Mouse (Mus musculus): ENCODE measurements at regions not wholly inside any gene's neighbourhood (a gene's known extent, or its start where the extent isn't known, plus 50 kb on each side); places are given as distances from the start of the nearest gene placed in this dataset.

DNA sequence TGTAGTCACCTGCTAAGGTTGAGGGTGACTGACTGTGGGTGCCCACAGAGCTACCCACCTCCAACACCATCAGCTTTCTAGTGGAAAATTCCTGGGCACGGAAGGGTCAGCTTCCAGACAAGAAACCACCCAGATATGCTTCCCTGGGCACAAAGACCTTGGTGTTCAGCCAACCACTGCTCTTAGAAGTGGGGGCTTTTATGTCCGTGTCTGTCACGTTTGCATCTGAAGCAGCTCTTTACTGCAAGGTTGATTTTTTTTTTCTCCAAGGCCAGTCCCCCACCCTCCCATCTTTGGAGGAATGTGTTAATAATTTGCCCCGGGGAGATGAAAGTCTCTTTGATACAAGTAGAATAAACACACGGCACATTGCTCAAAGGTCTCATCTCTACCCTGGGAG is 98.6 kb upstream of the Ankrd55 start:
- Histone ChIP-seq H3K27ac (ENCODE audit: insufficient read depth, low read length) (no peak overlapping the region), H3K4me3 (ENCODE audit: insufficient read depth, low read length) (no peak overlapping the region), H3K4me1 (ENCODE audit: control insufficient read depth, insufficient read depth, low read length) (no peaks in the 10 kb centered on the region)
- TF ChIP-seq CTCF (IDR thresholded peaks at IDR 0.05; ENCODE audit: borderline replicate concordance, insufficient read depth, low read length) (no peak), POLR2A (IDR thresholded peaks at IDR 0.05; ENCODE audit: low read depth, low read length) (no peak)

DNA sequence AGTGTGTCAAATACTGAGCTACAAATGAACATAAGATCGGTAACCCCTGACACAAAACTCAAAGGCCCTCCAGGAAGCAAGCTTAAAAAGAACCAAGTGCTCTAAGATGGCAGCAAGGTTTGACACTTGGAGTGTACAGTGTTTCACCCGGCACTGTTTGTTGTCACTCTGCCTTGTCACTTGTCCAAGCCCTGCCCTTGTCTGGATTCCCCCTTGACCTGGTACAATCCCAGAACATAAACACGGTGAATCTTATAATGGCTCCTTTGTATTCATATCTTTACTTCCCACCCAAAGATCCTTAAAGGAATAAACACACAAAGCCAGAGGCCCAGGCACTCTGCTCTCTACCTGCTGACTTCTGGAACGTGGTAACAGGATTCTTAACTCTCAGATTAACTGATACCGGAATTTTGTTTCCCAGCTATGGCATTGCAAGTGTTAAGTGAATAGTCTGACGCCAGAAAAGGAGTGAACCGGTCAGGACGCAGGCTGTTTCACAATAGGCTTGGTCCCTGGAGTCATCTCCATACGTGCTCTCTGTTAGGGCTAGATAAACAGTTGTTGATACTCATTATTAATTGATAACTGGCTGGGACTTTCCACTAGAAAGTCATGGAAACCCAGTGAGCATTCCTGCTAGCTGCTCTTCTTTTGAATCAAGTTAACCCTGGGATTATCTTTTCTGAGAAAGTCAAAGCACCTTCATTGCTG is 95.9 kb upstream of the Ankrd55 start:
- H3K4me1 ChIP-seq (ENCODE audit: control insufficient read depth, insufficient read depth, low read length): no peaks in the 10 kb centered on the region
- H3K4me3 ChIP-seq (ENCODE audit: insufficient read depth, low read length): no peak overlapping the region
- no peak overlapping the region for H3K27ac ChIP-seq (ENCODE audit: insufficient read depth, low read length)
- TF ChIP-seq POLR2A (IDR thresholded peaks at IDR 0.05; ENCODE audit: low read depth, low read length): no peak
- no peak for TF ChIP-seq CTCF (IDR thresholded peaks at IDR 0.05; ENCODE audit: borderline replicate concordance, insufficient read depth, low read length)

DNA sequence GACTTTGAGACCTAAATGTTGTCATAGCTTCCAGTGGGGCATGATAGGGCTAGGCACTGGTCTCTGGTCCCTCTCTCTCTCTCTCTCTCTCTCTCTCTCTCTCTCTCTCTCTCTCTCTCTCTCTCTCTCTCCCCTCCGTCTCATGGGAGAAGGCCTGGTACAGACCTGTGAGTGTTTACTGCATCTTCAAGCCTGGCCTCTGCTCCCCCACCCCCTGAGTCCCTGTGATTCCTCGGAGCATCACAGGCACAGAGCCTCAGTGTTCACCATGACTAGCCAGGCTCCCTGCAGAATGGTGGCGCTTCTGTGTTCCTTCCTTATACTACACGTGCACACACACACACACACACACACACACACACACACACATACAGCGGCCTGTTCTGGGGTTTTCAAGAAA is 94.6 kb upstream of the Ankrd55 start:
- TF ChIP-seq CTCF (IDR thresholded peaks at IDR 0.05; ENCODE audit: borderline replicate concordance, insufficient read depth, low read length): no peak
- TF ChIP-seq POLR2A (IDR thresholded peaks at IDR 0.05; ENCODE audit: low read depth, low read length): no peak
- Histone ChIP-seq H3K27ac (ENCODE audit: insufficient read depth, low read length) (no peak overlapping the region), H3K4me3 (ENCODE audit: insufficient read depth, low read length) (no peak overlapping the region), H3K4me1 (ENCODE audit: control insufficient read depth, insufficient read depth, low read length) (peaks cover 2% of the 10 kb centered on the region; the same call in 1 of the 2 replicates)

DNA sequence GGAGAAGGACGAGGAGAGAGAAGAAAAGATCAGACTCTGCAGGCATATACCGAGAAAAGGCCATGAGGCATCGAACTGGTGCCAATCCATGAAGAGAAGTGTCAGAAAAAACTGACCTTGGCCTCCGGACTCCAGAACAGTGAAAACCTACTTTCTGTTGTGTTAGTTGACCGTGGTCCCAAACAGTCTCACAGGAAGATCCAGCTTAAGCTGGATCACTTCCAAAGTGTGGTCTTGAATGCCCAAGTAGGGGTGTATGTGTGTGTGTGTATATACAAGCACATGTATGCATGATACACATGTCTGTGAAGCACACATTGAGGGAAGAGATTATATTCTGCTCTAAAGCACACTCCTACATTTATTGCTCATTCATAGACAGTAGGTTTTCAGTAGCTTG is 93.3 kb upstream of the Ankrd55 start:
- peaks cover 2% of the 10 kb centered on the region; the same call in 1 of the 2 replicates for H3K4me1 ChIP-seq (ENCODE audit: control insufficient read depth, insufficient read depth, low read length)
- H3K27ac ChIP-seq (ENCODE audit: insufficient read depth, low read length): no peak overlapping the region
- TF ChIP-seq CTCF (IDR thresholded peaks at IDR 0.05; ENCODE audit: borderline replicate concordance, insufficient read depth, low read length) (no peak), POLR2A (IDR thresholded peaks at IDR 0.05; ENCODE audit: low read depth, low read length) (no peak)
- H3K4me3 ChIP-seq (ENCODE audit: insufficient read depth, low read length): no peak overlapping the region

DNA sequence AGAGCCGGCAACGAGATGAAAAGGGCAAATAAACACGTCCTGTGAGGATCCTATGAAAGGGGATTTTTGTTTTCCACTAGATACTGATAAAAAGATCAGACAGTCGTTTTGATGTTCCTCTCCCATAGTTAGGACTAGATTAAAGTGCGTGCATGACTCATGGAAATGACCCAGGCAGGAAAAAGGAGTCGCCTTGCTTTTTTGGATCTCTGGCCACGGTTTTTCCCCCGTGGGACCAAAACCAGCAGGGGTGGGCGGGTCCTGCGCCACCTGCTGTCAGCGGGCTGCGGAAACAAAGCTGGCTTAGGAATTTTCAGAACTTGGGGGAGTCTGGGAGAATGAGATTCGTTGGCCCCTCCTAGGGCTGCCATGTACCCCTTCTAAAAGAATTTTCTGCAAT is 91.5 kb upstream of the Ankrd55 start:
- no peak overlapping the region for H3K27ac ChIP-seq (ENCODE audit: insufficient read depth, low read length)
- peaks cover 2% of the 10 kb centered on the region; the same call in 1 of the 2 replicates for H3K4me1 ChIP-seq (ENCODE audit: control insufficient read depth, insufficient read depth, low read length)
- TF ChIP-seq POLR2A (IDR thresholded peaks at IDR 0.05; ENCODE audit: low read depth, low read length): no peak
- TF ChIP-seq CTCF (IDR thresholded peaks at IDR 0.05; ENCODE audit: borderline replicate concordance, insufficient read depth, low read length): peak; percentile 43
- no peak overlapping the region for H3K4me3 ChIP-seq (ENCODE audit: insufficient read depth, low read length)

DNA sequence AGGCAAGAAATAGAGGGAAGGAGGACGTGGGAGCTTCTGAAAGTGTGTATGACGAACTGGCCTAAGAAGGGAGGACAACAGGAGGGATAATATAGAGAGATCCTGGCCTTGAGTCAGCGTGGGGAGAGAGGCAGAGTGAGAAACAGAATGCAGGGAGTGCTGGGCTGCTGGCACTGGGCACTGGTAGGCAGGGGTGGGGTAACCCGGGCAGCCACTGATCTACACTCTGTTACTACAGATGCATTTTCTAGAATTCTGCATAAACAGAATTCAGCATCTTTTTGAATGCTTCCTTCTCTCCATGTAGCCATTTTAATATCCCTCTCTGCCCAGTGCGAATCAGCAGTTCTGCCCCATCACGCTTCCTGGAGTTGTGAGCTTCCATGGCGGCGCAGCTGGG is 84.5 kb upstream of the Ankrd55 start:
- Histone ChIP-seq H3K4me1 (ENCODE audit: control insufficient read depth, insufficient read depth, low read length) (no peaks in the 10 kb centered on the region; the same call in 1 of the 2 replicates), H3K27ac (ENCODE audit: insufficient read depth, low read length) (no peak overlapping the region), H3K4me3 (ENCODE audit: insufficient read depth, low read length) (no peak overlapping the region)
- TF ChIP-seq CTCF (IDR thresholded peaks at IDR 0.05; ENCODE audit: borderline replicate concordance, insufficient read depth, low read length): no peak
- no peak for TF ChIP-seq POLR2A (IDR thresholded peaks at IDR 0.05; ENCODE audit: low read depth, low read length)

DNA sequence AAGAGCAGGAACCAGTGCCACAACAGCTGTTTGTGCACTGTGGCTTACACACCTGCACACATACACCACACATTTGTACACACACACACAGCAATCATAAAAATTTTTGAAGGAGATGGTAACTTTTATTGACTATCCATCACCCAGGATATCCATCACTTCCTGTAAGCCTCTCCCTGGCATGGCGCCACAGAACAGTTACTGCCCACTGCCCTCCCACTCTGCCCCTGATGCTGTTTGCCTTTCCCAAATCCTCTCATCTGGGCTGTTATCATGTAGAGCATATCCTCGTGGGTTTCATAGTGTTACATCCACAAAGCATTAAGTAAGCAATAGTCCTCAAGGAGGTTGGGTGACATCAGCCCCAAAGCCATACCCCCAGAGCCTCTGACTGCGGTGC is 84.0 kb upstream of the Ankrd55 start:
- Histone ChIP-seq H3K4me3 (ENCODE audit: insufficient read depth, low read length) (no peak overlapping the region), H3K27ac (ENCODE audit: insufficient read depth, low read length) (no peak overlapping the region), H3K4me1 (ENCODE audit: control insufficient read depth, insufficient read depth, low read length) (no peaks in the 10 kb centered on the region)
- TF ChIP-seq POLR2A (IDR thresholded peaks at IDR 0.05; ENCODE audit: low read depth, low read length) (no peak), CTCF (IDR thresholded peaks at IDR 0.05; ENCODE audit: borderline replicate concordance, insufficient read depth, low read length) (no peak)

DNA sequence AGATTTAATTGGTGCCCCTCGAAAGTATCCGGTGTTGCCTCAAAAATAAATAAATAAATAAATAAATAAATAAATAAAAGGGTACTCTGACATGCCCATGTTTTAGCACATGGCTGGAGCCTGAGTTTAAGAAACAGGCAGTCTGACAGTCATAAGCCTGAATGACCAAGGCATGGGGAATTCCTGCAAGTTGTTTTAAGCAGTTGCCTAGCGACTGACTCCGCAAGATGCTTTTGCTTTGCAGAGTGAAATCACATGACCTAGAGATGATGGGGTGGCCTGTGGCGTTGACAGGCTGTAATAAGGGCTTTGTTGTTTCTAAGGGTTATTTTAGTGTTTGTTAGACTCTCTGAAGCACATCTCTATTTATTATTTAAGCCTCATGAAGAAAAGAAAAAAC is 83.4 kb upstream of the Ankrd55 start:
- Histone ChIP-seq H3K4me1 (ENCODE audit: control insufficient read depth, insufficient read depth, low read length) (no peaks in the 10 kb centered on the region), H3K4me3 (ENCODE audit: insufficient read depth, low read length) (no peak overlapping the region), H3K27ac (ENCODE audit: insufficient read depth, low read length) (no peak overlapping the region)
- TF ChIP-seq CTCF (IDR thresholded peaks at IDR 0.05; ENCODE audit: borderline replicate concordance, insufficient read depth, low read length): no peak
- no peak for TF ChIP-seq POLR2A (IDR thresholded peaks at IDR 0.05; ENCODE audit: low read depth, low read length)

DNA sequence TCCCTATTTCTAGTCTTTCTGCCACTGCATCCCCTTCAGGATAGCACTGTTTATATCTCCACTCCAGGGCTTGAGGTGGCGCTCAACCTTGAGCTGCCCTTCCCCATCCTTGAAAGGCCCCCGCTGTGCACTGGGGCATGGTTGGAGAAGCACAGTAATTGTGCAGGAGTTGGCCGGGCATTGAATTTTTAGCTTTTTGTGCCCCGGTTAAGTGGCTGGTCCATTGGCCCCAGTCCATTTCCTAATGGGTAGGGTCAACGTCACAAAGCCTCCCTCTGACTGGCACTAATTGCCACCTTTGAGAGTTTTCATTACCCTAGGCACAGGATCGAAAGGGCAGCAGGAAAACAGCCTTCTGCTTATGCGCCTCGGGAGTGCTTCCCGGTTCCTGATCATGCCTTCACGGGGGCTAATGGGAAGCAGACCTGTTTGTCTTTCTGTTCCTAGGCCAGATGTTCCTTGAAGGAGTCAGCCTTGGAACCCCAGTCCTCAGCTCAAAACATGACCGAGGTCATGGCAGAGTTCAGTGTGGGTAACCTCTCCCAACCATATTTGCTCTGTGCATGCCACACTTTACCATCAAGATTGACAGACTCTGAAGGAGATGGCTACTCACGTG is 80.5 kb upstream of the Ankrd55 start:
- H3K27ac ChIP-seq (ENCODE audit: insufficient read depth, low read length): no peak overlapping the region
- H3K4me3 ChIP-seq (ENCODE audit: insufficient read depth, low read length): no peak overlapping the region
- H3K4me1 ChIP-seq (ENCODE audit: control insufficient read depth, insufficient read depth, low read length): no peaks in the 10 kb centered on the region
- no peak for TF ChIP-seq POLR2A (IDR thresholded peaks at IDR 0.05; ENCODE audit: low read depth, low read length)
- no peak for TF ChIP-seq CTCF (IDR thresholded peaks at IDR 0.05; ENCODE audit: borderline replicate concordance, insufficient read depth, low read length)

DNA sequence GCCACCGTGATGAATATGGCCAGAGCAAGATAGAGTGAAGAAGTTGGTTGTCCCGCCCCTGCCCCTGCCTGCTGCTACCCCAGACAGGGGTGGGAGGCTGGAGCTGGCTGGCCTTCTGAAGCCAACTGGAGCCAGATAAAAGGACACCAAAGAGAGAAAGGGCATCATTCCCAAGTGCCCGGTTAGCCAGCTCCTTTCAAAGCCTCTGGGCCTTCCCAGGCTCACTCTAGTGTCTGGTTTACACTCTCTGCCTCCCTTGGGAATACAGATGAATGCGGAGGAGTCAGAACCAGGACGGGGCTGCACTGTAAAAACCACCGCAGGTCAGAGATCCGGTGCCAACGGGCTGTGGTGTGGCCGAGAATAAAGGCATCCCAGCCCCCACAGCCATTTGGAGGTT is 76.4 kb upstream of the Ankrd55 start:
- H3K4me3 ChIP-seq (ENCODE audit: insufficient read depth, low read length): no peak overlapping the region
- H3K27ac ChIP-seq (ENCODE audit: insufficient read depth, low read length): no peak overlapping the region
- H3K4me1 ChIP-seq (ENCODE audit: control insufficient read depth, insufficient read depth, low read length): no peaks in the 10 kb centered on the region; the same call in 1 of the 2 replicates
- TF ChIP-seq POLR2A (IDR thresholded peaks at IDR 0.05; ENCODE audit: low read depth, low read length): no peak
- no peak for TF ChIP-seq CTCF (IDR thresholded peaks at IDR 0.05; ENCODE audit: borderline replicate concordance, insufficient read depth, low read length)

Measured in embryonic fibroblast, embryonic 13.5 days (primary cell).